Mouse (Mus musculus) brain, embryonic 14.5 days (tissue): Measurements from ENCODE around the gene Havcr2. TPM values are rescaled to one million over a fixed set of nuclear protein-coding genes. Genes with fewer than 3 reads are reported as not detected.
"Not testable (repeated sequence)": the region's sequence is repeated elsewhere in the genome, so short reads cannot be mapped to it uniquely, and the experiment has no call there.

Source experiments
- DNase-seq: peaks from one replicate; pipeline ENCODE4 v3.0.0-alpha.2; 2011; ENCODE audit warnings: low read depth
- CTCF ChIP-seq: fragments of 200-500 bp; IDR thresholded peaks from 2 replicates; pipeline ENCODE4 v1.5.1; 2012; ENCODE audit warnings: inconsistent platforms, mild to moderate bottlenecking, moderate library complexity, borderline replicate concordance; ENCODE audit not compliant: insufficient read depth, insufficient read length; ENCODE audit errors: extremely low read depth
- POLR2A ChIP-seq: fragments of 200-500 bp; IDR thresholded peaks from 2 replicates; pipeline ENCODE4 v1.6.1; 2012; ENCODE audit warnings: mild to moderate bottlenecking, inconsistent platforms, borderline replicate concordance; ENCODE audit not compliant: poor library complexity, insufficient read depth, insufficient read length, severe bottlenecking; ENCODE audit errors: extremely low read depth
- polyA plus RNA-seq: library from polyadenylated mRNA; depleted of rRNA; stranded (reverse); fragments of >200 nt; gene quantifications from 2 replicates; pipeline ENCODE4 v1.2.3, GENCODE M21; 2012; rRNA removed

Gene Havcr2
- polyA plus RNA-seq, 1 experiment: 0.19 TPM

- DNase-seq: no peak
- TF ChIP-seq CTCF: no peak
- TF ChIP-seq POLR2A: no peak
Observed at GRCm38 (mm10) chr11:46461931-46462330, 7.2 kb downstream of the Havcr2 start.

GRCm38 (mm10) chr11:46466878-46467277 is 12.1 kb downstream of the Havcr2 start:
- no peak for DNase-seq
- TF ChIP-seq CTCF (no peak), POLR2A (no peak)

- no peak for DNase-seq
- TF ChIP-seq CTCF (no peak), POLR2A (no peak)
Observed at GRCm38 (mm10) chr11:46474220-46474619, 19.5 kb downstream of the Havcr2 start.

GRCm38 (mm10) chr11:46479311-46479710 is 24.6 kb downstream of the Havcr2 start:
- TF ChIP-seq CTCF (no peak), POLR2A (no peak)
- DNase-seq: no peak

GRCm38 (mm10) chr11:46480517-46480916 is 25.8 kb downstream of the Havcr2 start:
- TF ChIP-seq CTCF (no peak), POLR2A (no peak)
- no peak for DNase-seq

- TF ChIP-seq CTCF (peak; percentile 5; the same call in 1 of the 2 replicates), POLR2A (no peak)
- DNase-seq: peak; percentile 2
Observed at GRCm38 (mm10) chr11:46488231-46488630, 33.5 kb downstream of the Havcr2 start.

- no peak for TF ChIP-seq POLR2A
- no peak for TF ChIP-seq CTCF
- no peak for DNase-seq
Observed at GRCm38 (mm10) chr11:46488650-46489049, 33.9 kb downstream of the Havcr2 start.

- DNase-seq: no peak
- TF ChIP-seq POLR2A: no peak
- no peak for TF ChIP-seq CTCF
Observed at GRCm38 (mm10) chr11:46507146-46507545, 52.4 kb downstream of the Havcr2 start.

- no peak for DNase-seq
- TF ChIP-seq CTCF (no peak), POLR2A (no peak)
Observed at GRCm38 (mm10) chr11:46509900-46510299, 55.2 kb downstream of the Havcr2 start.

GRCm38 (mm10) chr11:46521341-46521740 is 66.6 kb downstream of the Havcr2 start:
- not testable (repeated sequence) for DNase-seq

- TF ChIP-seq CTCF (peak; percentile 21; the same call in 1 of the 2 replicates), POLR2A (no peak)
- DNase-seq: no peak
Observed at GRCm38 (mm10) chr11:46522719-46523118, 68.0 kb downstream of the Havcr2 start.

- TF ChIP-seq POLR2A (no peak), CTCF (no peak)
- DNase-seq: no peak
Observed at GRCm38 (mm10) chr11:46523912-46524311, 69.2 kb downstream of the Havcr2 start, which contains the start of gene Gm12169. Gm12169 (plus strand) TSS chr11:46524212.

- no peak for DNase-seq
- TF ChIP-seq POLR2A (no peak), CTCF (no peak)
Observed at GRCm38 (mm10) chr11:46530149-46530548, 75.4 kb downstream of the Havcr2 start.

Other genes starting within 250 kb of the Havcr2 start
- gene Fndc9, start 219.4 kb upstream of the Havcr2 start, polyA plus RNA-seq: 1.3 and 2.6 TPM in 2 replicates
- 35.9 and 75.9 TPM in 2 replicates for gene Cyfip2, start 142.1 kb upstream of the Havcr2 start, polyA plus RNA-seq
- 0.04 and 0.05 TPM in 2 replicates for gene Itk, start 65.4 kb upstream of the Havcr2 start, polyA plus RNA-seq
- not detected in 2 replicates for gene Fam71b, start 58.4 kb upstream of the Havcr2 start, polyA plus RNA-seq
- gene Med7, start 18.0 kb upstream of the Havcr2 start, polyA plus RNA-seq: 37.1 and 45.2 TPM in 2 replicates
- not detected in 2 replicates for gene Gm12169, start 69.3 kb downstream of the Havcr2 start, polyA plus RNA-seq
- gene BC053393, start 116.6 kb downstream of the Havcr2 start, polyA plus RNA-seq: 0.03 TPM in 1 of 2 replicates, not detected in the other
- not detected in 2 replicates for gene Dppa1, start 174.3 kb downstream of the Havcr2 start, polyA plus RNA-seq